Mouse (Mus musculus) cerebellum, postnatal 14 days (tissue): ENCODE measurements at regions not wholly inside any gene's neighbourhood (a gene's known extent, or its start where the extent isn't known, plus 50 kb on each side); places are given as distances from the start of the nearest gene placed in this dataset.

Source experiments
- DNase-seq, 2 experiments: peaks; one replicate each; pipeline ENCODE4 v3.0.0; 2021; ENCODE audit warnings: mixed read lengths in 2 of 2

DNA sequence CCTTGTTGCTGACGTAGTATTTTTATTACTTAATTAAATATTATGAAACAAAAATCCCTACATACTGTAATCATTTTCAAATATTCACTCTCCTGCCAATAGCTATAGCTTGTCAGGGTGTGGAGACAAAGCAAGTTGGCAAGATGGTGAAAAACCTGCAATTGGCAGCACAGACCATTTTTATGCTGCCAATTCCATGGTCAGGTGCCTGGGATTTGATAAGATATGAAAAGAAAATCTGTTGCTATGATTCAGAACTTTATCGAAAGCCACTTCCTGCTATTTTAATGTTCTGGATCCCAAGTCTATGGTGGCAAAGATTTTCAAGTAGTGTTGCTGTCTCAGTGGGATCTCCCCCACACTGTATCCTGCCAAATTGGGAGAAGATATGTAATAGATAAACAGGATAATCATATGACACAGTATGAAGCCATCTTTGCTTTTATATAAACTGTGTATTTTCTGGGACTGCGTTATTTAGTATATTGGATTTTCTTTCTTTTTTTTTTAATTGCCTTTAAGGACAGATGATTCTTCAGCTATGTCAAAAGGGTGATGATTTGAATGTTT lies 165.3 kb upstream of the Lrrc3b start:
- peak; percentile 5 to 55 for DNase-seq

DNA sequence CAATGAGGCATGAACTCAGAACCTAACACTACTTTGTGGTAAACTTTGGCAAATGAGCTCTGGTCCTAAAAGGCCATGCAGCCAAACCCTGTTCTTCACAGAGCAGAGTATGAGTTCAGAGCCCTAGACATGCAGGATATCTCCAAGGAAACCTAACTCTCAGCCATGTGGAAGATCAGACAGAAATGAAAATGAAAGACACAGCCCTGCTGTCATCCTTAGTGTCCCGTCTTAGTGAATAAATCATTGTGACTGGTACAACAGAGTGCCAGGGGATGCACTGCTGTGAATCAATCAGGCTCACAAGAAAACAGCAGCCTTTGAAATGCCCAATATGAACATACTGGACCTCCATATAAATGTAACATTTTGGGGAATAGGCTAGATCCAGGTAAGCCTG lies 171.4 kb upstream of the Lrrc3b start:
- peak; percentile 37 to 45 for DNase-seq

DNA sequence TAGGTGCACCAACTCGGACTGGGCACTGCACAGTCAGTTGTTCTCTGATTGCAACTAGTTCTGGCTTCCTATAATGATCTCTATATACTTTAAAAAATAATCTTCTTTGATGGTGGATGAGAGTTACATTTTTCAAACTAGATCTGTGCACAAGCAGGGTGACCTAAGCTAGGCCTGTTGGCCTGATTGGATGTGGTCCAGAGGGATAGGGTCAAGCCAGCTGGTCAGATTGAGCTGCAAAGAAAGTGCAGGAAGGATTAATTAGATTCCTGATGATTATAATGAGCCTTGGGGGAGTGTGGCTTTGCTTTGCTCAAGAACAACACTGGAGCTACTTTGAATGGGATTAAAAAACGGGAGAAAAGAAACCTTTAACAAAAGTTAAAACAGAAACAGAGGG lies 195.8 kb upstream of the Lrrc3b start:
- DNase-seq, result peak; percentile 46 to 57

DNA sequence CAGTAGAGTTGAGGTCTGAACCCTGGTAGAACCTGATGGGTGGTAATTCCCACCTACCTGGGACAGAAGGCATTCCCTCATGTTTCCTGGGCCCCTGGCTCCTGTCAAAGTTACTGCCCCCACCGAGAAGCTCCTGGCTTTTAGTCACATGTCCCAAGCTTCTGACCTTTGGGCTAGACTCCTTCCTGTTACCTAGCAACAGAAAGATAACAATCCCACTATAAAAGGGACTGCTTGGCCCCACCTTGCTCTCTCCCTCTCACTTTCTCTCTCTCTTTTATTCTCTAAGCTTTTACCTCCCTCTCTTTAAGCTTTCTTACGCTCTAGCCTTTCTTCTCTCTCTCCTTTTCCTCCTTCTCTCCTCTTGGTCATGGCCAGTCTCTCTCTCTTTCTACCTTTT lies 198.9 kb upstream of the Lrrc3b start:
- no peak for DNase-seq

DNA sequence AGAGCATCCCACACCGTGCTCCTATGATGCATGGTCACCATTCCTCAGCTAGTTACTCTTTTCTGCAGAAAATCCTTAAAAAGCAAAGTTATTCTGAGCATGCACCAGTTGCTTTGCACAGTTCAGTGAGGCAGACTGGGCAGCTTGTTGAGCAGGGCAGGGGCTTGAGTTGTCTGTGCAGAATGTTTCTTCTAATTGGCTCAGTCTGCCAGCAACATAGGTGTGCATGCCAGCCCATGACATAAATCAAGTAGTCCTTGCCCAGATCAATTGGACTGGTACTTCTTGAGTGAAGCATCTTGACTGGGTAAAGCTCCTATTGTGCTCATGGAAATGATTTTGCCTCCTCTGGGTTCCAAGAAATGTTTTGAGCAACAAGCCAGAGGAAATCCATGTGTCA lies 200.1 kb upstream of the Lrrc3b start:
- DNase-seq, result peak in 1 of 2 experiments; percentile 21

DNA sequence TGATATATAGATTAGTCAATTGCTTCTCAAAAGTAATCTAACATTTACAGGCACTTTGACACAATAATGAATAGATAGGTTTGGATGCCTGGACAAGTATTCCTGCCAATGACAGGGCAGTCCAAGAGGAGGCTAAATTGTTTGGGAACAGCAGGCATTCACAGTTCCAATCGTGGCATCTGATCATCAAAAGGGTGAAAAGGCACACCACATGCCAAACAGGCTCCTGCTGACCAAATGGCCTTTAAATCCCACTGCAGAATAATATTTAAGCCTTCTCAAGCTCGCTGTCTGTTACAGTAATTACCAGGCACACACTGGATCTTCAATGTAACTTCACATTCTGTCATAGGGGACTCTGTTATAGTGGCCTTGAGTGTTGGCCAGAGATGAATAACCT lies 222.1 kb upstream of the Lrrc3b start:
- peak; percentile 5 to 54 for DNase-seq

DNA sequence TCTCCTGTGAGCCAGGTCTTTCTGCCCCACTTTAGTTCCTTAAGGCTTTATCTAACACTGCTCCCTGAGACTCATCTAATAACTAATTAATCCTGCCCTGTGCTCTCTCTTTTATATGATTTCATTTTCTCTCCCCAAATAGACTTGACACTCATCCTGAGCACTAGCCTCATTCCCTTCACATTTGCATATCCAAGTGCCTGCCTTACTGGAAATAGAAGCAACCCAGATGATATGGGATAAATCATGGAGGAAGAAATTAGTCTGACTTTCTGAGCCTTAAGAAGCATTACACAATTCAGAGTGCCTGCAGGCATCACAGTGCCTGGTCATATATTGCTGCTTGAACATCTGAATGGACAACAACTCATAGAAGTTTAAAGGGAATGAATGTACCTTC lies 233.5 kb upstream of the Lrrc3b start:
- no peak for DNase-seq

DNA sequence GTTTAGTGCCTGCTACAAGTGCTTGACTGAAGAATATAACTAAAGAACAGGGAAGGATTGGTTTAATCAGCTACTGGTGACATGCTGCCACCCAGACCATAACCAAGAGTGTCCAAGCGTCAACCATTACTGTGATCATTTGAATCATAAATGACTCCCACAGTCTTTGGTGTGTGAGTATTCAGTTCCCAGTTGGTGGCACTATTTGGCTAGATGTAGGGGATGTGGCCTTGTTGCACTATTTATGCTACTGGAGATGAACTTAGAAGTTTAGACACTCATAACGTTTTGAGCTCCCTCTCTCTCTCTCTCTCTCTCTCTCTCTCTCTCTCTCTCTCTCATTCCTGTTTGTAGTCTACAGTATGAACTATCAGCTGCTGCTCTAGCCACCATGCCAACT lies 238.4 kb upstream of the Lrrc3b start:
- no peak for DNase-seq

DNA sequence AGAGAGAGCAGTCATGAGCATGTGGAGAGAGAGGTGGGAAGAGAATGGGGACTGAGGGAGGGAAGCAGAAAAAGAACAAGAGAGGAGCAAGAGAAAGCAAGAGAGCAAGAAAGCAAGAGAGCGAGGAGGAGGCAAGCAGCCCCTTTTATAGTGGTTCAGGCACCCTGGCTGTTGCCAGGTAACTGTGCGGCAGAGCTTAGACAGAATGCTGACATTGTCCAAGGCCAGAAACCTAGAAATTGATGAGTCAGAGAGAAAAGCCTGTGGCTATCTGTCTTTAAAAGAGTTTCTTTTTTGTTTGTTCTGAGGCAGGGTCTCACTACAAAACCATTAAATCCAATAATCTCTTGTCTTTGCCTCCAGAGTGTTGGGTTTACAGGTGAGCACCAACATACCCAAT lies 240.7 kb upstream of the Lrrc3b start:
- no peak for DNase-seq

DNA sequence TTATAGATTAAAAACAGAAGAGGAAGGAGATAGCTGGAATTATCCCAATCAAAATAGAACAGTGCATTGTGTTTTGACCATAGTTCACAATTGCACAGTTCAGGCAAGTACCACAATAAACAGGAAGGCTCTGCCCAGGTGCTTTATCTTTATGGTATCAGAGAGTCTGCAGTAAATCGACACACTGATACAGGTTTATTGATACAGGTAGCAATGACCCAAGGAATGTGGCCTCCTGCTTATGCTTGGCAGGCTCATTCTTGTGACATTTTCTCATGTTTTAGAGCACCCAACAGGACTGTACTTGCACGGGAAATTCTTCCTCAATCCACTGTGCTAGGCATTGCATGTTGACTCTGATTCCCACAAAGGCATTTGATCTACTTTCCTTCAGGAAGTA lies 259.2 kb upstream of the Lrrc3b start:
- DNase-seq, result no peak

DNA sequence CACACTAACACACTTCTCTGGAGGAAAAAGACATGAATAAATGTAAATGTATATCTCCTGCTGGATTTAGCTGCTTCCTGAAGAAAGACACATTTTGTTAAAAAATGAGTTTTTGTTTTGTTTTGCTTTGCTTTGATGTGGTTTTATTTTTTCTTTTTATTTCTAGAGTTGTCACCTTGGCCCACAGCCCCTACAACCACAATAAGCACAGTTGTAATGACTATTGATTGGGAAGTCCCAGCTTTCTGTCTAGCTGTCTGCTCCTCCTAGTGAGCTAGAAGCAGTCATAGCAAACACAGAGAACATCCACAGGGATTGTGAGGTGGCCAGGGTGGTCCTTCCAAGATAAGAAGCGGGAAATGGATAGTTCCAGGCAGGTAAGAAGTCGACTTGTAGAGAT lies 259.8 kb upstream of the Lrrc3b start:
- no peak for DNase-seq

DNA sequence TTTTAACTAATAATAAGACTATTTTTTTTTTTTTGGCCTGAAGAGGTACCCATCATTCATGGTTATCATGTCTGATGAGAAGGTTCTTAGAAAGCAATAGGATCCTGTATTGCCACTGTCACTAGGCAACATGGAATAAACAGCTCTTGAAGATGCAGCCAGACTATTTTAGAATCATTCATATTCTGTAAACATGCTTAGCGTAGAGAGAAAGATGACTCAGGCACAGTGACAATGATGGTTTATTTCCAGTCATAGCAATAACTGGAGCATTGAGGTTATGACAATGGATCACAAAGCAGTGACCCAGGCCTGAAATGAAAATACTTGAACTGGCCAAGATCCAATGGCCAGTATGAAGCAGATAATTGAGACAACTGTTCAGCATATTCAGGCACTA lies 283.3 kb upstream of the Lrrc3b start:
- peak in 1 of 2 experiments; percentile 12 for DNase-seq

DNA sequence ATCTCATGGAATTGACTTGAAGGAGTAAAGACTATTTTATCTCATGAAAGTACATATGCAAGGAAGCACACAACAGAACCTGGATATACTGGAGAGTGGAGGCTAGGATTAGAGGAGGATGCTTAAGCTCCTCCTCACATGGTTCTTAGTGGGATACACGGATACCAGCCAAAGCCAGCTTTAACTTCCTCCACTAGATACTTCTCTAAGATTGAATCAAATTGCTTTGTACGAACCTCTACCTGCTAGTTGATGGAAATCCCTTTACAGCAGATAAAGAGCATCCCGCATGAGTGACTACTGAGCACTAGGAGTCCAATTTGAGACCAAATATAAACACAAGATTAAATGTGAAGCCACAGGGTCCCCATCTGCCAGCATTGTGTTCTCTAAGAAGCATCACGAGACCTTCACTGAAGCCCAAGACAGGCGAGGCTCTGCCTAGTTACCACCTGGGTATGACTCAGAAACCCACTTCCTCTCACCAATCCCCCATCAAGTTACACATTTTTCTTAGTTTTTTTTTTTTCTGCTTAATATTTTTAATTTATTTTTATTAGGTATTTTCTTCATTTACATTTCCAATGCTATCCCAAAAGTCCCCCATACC lies 307.9 kb upstream of the Lrrc3b start:
- DNase-seq, result peak; percentile 16 to 38

DNA sequence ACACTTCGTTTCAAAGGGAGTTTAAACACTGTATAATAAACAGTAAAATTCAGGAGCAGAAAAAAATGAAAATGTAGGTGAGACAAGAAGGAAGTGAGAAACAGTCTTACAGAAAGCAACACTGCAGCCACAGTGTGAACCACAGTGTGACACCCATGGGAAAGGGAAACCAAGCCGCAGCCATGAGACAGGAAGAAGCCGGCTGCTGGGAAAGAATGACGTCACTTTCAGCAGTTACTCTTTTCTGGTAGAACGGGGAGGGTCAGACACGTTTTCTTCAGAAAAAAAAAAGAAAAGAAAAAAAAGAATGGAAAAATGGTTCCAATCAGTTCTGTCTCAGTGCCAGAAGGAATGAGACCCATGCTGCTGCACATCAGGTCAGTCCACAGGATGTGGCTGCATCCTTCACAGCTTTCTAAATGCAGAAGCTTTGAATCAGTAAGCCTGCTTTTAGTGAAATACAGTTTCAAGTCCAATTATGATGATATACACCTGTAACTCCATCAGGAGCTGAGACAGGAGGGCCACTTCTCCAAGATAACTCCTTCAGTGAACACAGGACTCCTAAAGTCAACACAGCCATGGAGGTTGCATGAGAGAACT lies 331.2 kb upstream of the Lrrc3b start:
- no peak for DNase-seq

DNA sequence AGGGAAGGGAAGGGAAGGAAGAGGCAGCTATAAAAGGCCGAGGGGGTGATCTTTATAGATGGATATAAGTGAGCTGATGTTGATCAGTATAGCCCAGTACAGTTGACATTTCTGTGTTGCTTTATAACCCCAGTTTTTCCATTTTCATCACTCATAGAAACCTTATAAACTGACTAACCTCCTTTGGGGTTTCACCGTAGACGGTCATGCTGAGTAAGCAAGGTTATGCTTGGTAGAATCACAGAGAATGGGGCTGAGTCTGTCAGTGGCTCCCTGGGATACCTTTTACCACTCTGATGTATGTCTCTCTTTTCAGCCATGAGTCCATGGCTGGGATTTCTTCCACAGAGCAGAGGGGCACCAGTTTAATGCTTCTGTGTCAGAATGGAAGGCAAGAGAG lies 345.9 kb upstream of the Lrrc3b start:
- DNase-seq, result peak in 1 of 2 experiments; percentile 14

DNA sequence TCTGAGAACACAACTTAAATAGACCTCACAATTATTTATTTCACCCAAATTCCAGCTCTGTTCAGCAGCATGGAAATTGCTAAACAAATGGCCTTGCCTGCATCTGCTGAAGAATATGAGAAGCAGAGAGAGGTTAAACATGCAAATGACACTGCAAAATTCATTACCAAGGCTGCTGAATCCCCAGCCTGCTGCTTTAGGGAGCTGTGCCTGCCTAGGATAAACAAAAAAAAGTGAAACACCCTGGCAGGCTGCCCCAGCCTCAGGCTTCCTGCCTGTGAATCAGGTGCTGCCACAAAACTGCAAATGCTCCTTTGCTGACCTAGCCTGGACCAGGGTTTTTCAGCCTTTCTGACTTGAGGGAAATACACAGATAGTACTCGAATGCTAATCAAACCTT lies 346.4 kb upstream of the Lrrc3b start:
- peak; percentile 68 to 87 for DNase-seq

DNA sequence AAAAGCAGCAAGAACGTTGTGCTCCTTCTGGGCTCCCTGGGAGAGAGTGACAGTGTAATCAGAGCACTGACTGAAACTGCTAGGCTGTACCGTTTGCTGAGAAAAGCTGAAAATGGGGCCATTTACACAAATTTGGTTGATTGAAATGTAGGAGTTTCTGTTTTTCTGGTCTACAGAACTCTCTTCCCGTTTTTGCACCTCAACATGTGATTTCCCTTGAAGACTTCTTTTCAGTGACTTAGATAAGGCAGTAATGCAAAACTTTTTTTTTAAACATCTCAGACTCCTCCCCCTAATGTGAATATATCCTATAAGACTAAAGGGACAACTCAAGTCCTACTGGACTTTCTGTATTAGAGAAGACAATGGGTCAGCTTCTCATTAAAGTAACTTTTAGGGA lies 356.9 kb upstream of the Lrrc3b start:
- no peak for DNase-seq

DNA sequence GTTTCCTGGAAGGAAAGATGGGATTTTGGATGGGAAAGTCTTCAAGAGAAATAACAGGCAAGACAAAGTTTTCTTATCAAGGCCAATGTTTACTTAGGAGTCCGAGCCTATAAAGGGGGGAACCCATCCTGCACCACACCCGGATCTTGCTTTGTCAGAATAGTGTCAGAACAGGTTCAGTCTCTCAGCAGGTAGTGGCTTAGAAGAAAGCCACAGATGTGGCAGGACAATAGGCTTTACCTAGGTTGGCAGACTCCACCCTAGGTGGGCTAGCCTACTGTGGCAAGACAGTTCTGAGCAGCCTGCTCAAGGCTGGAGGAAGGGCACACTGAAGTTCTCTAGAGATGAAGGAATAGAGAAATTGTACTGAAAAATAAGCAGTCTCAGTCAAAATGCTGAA lies 358.2 kb upstream of the Lrrc3b start:
- no peak for DNase-seq

DNA sequence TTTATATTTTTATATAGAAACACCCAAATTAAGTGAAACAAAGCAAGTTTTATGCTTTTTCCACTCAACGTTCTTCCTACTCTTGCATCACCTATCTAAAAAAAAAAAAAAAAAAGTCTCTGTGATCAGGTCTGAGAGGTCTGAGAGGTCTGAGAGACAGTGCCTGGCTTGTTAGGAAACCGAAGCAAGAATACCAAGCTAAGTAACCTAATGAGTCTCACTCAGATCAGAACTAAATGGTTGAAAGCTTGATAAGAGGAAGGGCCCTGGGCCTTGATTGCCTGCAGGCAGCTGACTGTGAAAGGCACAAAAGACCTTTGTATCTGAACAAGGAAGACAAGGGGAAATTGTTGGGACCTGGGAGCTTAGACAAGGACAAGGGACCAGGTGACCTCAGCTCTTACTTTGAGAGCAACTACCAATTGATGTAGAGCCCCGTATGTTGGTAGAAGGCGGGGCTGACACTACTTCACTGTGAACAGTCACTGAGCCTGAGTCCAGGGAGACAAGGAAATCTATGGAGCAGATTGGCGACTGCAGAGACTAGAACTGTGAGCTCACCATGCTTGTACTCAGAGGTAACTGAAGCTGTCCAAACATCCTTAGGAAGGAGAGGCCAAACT lies 362.8 kb upstream of the Lrrc3b start:
- no peak for DNase-seq

DNA sequence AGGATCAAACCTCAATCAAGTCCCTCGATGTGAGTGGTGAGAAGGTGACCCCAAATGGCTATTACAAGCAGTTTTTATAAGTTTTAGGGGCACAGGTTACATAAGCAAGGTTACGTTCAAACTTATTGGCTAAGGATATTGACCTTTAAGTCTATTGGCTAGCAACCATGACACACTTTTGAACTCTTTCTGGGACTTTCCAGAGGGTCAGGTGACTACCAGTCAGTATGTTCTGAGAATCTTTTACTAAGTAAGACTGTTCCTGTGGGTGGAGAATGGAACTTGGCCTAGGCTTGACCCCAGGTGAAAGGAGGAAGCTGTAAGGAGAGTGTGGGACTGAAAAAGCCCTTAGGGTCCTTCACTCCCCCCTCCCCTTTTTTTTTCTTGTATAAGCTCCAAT lies 370.3 kb upstream of the Lrrc3b start:
- DNase-seq, result no peak

DNA sequence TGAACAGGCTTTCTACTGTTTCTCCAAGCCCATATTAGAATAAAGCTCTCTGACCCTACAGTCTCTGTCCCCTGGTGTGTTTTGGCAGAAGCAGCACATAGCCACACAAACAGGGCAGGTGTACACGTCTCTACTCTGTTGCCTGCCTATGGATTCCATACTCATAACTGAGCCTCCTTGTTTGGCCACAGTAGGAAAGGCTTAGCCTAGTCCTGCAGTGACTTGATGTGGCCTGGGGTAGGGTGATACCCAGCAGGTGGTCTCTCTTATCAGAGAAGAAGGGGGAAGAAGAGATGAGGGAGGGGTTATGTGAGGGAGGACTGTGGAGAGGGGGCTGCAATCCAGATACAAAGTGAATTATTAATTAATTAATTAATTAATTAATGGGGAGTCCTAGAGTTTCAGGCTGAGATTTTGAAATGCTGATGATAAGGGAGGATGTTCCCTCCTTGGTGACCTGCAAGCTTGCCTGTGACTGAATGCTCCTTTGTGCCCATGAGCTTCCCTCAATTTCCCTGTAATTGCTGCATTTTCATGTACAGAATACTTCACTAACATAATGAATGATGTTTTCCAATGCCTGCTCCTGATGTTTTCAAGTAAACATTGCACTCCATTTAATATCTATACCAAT lies 402.7 kb upstream of the Lrrc3b start:
- DNase-seq, result no peak

DNA sequence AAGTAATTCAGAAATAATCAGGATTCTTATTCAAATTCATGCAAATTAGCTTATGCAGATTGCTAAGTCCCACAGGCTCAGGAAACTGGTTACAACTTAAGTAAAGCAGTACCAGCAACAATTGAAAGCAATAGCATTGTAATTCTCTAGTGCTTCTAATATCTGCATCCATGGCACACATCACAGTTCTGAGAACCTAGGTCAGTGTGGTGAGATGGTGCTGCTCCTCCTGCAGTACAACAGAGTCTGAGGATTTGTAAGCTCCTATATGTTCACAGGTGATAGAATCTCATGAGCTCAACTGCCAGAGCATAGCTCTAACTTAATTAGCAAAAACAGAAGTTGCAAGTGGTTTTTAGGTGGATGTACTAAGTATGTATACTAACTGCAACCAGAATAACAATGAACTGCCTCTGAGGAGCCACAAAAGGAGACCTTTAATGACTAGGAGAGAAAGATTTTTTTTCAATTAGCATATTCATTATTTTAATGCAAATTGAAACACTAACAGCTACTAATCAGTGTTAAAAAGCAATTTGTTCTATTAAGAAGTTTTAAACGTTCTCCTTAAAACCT lies 403.3 kb upstream of the Lrrc3b start:
- DNase-seq, result no peak

DNA sequence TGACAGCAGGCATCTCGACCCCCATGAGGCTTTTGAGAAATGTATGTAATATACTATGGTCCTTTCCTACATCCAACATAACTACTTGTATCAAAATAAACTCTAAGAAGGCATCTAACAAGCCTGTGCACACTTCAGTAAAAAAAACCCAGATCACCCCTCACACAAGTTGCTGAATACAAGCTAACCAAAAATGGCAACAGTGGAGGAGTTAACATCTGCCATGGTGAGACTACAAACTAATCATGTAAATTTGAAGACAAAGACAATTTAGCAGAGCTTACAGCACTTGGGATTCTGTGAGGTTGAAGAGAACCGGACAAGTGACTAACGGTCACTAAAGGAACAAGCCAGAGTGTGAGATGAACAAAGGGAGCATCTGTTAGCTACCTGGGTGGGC lies 380.6 kb upstream of the Ngly1 start:
- no peak for DNase-seq

DNA sequence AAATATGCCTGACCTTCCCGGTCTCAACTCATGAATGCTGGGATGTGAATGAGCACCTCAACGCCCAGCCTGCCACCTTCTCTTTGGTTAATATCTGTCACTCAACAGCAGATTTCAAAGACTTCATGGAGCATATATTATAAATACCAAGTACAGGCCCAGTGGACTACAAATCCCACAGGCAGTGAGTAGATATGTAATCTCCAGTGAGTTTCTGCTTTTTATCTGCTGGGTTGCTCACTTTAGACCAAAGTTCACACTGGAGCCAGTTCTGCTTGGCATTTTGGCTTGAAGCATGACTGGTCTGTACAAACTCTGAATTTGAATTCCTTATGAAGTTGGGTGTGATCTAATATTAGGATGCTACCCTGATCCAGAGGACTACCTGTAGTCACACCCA lies 377.1 kb upstream of the Ngly1 start:
- DNase-seq, result no peak
